Mouse (Mus musculus): Measurements from ENCODE around the gene Dmrta2. TPM values are rescaled to one million over a fixed set of nuclear protein-coding genes. Genes with fewer than 3 reads are reported as not detected.

Gene Dmrta2
- polyA plus RNA-seq, 1 experiment = 0.18 TPM

GRCm38 (mm10) chr4:109963570-109964279, 14.1 kb upstream of the Dmrta2 start:
- H3K4me1 ChIP-seq (ENCODE audit: control insufficient read depth, insufficient read depth, low read length) = no peaks in the 10 kb centered on the region
- no peak for TF ChIP-seq CTCF (IDR thresholded peaks at IDR 0.05; ENCODE audit: borderline replicate concordance, insufficient read depth, low read length)
- TF ChIP-seq POLR2A (IDR thresholded peaks at IDR 0.05; ENCODE audit: low read depth, low read length) = no peak
- no peak overlapping the region for H3K27ac ChIP-seq (ENCODE audit: insufficient read depth, low read length)
- H3K4me3 ChIP-seq (ENCODE audit: insufficient read depth, low read length) = no peak overlapping the region

- TF ChIP-seq CTCF (IDR thresholded peaks at IDR 0.05; ENCODE audit: borderline replicate concordance, insufficient read depth, low read length) (no peak), POLR2A (IDR thresholded peaks at IDR 0.05; ENCODE audit: low read depth, low read length) (no peak)
- no peaks in the 10 kb centered on the region for H3K4me1 ChIP-seq (ENCODE audit: control insufficient read depth, insufficient read depth, low read length)
- no peak overlapping the region for H3K4me3 ChIP-seq (ENCODE audit: insufficient read depth, low read length)
- H3K27ac ChIP-seq (ENCODE audit: insufficient read depth, low read length) = no peak overlapping the region
These were observed 8.3 kb upstream of the Dmrta2 start for GRCm38 (mm10) chr4:109969561-109969960.

GRCm38 (mm10) chr4:109973991-109974654, 3.7 kb upstream of the Dmrta2 start:
- no peak overlapping the region for H3K4me3 ChIP-seq (ENCODE audit: insufficient read depth, low read length)
- no peak overlapping the region for H3K27ac ChIP-seq (ENCODE audit: insufficient read depth, low read length)
- no peaks in the 10 kb centered on the region for H3K4me1 ChIP-seq (ENCODE audit: control insufficient read depth, insufficient read depth, low read length)
- TF ChIP-seq CTCF (IDR thresholded peaks at IDR 0.05; ENCODE audit: borderline replicate concordance, insufficient read depth, low read length) (no peak), POLR2A (IDR thresholded peaks at IDR 0.05; ENCODE audit: low read depth, low read length) (no peak)

GRCm38 (mm10) chr4:109974655-109975380, 3.0 kb upstream of the Dmrta2 start:
- no peaks in the 10 kb centered on the region for H3K4me1 ChIP-seq (ENCODE audit: control insufficient read depth, insufficient read depth, low read length)
- H3K27ac ChIP-seq (ENCODE audit: insufficient read depth, low read length) = no peak overlapping the region
- no peak overlapping the region for H3K4me3 ChIP-seq (ENCODE audit: insufficient read depth, low read length)
- no peak for TF ChIP-seq CTCF (IDR thresholded peaks at IDR 0.05; ENCODE audit: borderline replicate concordance, insufficient read depth, low read length)
- no peak for TF ChIP-seq POLR2A (IDR thresholded peaks at IDR 0.05; ENCODE audit: low read depth, low read length)

- Histone ChIP-seq H3K4me1 (ENCODE audit: control insufficient read depth, insufficient read depth, low read length) (no peaks in the 10 kb centered on the region), H3K27ac (ENCODE audit: insufficient read depth, low read length) (no peak overlapping the region), H3K4me3 (ENCODE audit: insufficient read depth, low read length) (no peak overlapping the region)
- no peak for TF ChIP-seq POLR2A (IDR thresholded peaks at IDR 0.05; ENCODE audit: low read depth, low read length)
- TF ChIP-seq CTCF (IDR thresholded peaks at IDR 0.05; ENCODE audit: borderline replicate concordance, insufficient read depth, low read length) = no peak
These were observed 2.2 kb upstream of the Dmrta2 start for GRCm38 (mm10) chr4:109975381-109976240.

GRCm38 (mm10) chr4:109976273-109977147, 1.3 kb upstream of the Dmrta2 start:
- TF ChIP-seq POLR2A (IDR thresholded peaks at IDR 0.05; ENCODE audit: low read depth, low read length) = no peak
- TF ChIP-seq CTCF (IDR thresholded peaks at IDR 0.05; ENCODE audit: borderline replicate concordance, insufficient read depth, low read length) = no peak
- Histone ChIP-seq H3K4me3 (ENCODE audit: insufficient read depth, low read length) (no peak overlapping the region), H3K27ac (ENCODE audit: insufficient read depth, low read length) (no peak overlapping the region), H3K4me1 (ENCODE audit: control insufficient read depth, insufficient read depth, low read length) (no peaks in the 10 kb centered on the region)

GRCm38 (mm10) chr4:109978068-109978857, 410 bp downstream of the Dmrta2 start:
- TF ChIP-seq CTCF (IDR thresholded peaks at IDR 0.05; ENCODE audit: borderline replicate concordance, insufficient read depth, low read length) (no peak), POLR2A (IDR thresholded peaks at IDR 0.05; ENCODE audit: low read depth, low read length) (no peak)
- no peaks in the 10 kb centered on the region for H3K4me1 ChIP-seq (ENCODE audit: control insufficient read depth, insufficient read depth, low read length)
- peak overlapping the region; percentile 11; the same call in 1 of the 2 replicates for H3K4me3 ChIP-seq (ENCODE audit: insufficient read depth, low read length)
- H3K27ac ChIP-seq (ENCODE audit: insufficient read depth, low read length) = no peak overlapping the region

- Histone ChIP-seq H3K27ac (ENCODE audit: insufficient read depth, low read length) (no peak overlapping the region), H3K4me3 (ENCODE audit: insufficient read depth, low read length) (no peak overlapping the region), H3K4me1 (ENCODE audit: control insufficient read depth, insufficient read depth, low read length) (no peaks in the 10 kb centered on the region)
- TF ChIP-seq POLR2A (IDR thresholded peaks at IDR 0.05; ENCODE audit: low read depth, low read length) (no peak), CTCF (IDR thresholded peaks at IDR 0.05; ENCODE audit: borderline replicate concordance, insufficient read depth, low read length) (no peak)
These were observed 1.0 kb downstream of the Dmrta2 start for GRCm38 (mm10) chr4:109978858-109979340.
